Mouse (Mus musculus) adrenal gland (tissue): ENCODE data around the gene Wwox.

ENCODE experiments used
- intact Hi-C: fragments of 180-260 bp; cut with DNase I; formaldehyde crosslinking; loops from one replicate; pipeline ENCODE4 v1.15.1; 2025

Gene Wwox

DNA sequence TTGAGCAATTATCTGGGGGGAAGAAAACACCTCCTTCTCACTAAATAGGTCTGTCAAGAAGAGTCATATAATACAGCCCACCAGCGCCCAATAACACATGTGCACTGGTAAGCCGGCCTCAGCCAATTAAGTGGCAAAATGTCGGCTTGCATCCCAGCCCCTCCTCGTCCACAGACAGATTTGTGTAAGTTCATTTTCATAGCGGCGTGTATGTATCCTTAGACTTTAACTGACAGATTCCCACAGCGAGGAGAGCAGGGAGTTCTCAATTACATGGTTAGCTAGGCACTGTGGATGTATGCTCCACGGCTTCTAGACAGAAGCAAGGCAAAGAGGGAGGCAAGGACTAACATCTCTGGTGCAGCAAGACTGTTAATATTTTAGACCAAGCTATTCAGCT, 702.2 kb downstream of the Wwox start:
- intact Hi-C loops = no loop called here

DNA sequence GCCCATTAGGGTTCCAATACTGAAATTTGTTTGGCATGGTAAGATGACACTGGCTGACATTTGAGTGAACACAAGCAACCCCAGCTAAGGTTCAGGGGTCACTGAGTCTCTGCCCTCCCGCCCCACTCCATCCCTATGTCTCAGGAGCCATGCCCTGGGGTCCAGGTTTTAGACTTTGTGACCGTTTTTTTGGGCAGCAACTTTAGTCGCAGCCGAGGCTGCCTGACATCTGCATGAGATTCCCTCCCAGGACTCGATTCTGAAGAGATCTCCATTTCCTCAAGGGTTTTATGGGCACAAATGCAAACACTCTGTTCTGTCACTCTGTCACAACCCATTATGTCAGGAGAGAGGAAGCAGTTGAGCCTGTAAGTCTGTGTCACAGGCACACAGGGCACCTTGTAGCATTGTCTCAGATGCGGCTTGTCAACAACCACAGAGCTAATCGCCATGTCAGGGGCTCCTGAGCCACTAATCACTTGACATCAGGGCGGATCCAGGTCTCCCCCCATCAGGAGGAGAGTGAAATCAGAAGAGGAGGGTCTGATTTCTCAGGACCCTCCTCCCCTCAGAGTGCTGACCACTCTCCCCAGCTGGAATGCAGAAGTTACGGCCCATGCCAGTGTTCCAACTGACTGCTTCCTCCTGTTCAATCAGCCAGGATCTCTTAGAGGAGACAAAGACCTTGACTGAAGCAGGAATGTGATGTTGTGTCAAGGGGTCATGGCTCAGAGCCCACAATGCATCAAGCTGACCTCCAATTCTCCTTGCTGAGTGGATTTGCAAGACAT, 704.3 kb downstream of the Wwox start:
- intact Hi-C loops = no loop called here

DNA sequence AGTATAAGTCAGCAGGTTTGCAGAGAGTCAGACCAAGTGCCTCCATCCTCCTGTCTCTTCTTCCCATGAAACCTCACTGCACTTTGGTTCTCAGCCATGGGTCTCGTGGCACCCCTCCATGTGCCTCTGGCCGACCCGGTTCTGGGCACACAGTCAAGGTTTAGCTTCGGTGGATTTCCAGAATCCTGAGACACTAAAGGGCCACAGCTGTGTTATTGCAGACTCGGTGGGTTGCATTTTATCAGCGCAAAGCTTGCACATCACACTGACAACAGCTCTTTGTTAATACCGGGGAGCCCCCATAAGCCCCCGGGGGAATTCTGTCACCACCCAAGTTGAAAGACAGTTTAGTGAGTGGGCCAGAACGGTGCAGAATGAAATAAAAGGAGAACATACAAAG, 707.6 kb downstream of the Wwox start:
- intact Hi-C loops = no loop called here

DNA sequence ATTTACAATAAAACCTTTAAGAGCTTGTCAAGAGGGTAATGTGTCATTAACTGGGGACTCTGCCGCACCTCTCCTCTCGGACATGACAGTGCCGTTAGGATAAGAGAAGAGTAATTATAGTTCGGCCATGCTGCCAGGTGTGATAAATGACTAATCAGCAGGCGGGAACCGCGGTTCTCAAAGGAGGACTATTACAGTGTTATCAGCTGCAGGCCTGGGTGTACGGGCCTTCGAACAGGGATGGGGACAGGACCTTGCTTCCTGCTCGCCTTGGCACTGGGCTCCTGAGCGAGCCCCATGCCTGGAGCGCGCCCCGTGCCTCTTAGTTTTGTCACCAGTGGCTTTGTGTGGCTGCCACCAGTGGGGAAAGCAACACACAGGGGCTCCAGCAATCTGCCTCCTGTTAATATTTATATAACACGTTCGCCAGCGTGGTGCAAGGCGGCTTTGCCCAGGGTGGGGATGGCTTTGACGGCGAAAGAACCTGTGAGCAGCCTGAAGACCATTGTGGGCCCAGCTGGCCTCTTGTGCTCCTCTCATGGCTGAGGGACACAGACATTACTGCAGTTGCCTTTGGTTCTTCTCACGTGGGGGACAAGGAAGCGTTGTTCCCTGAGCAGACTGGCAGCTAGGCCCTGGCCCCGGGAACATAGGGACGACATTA, 711.1 kb downstream of the Wwox start:
- intact Hi-C loops = no loop called here

DNA sequence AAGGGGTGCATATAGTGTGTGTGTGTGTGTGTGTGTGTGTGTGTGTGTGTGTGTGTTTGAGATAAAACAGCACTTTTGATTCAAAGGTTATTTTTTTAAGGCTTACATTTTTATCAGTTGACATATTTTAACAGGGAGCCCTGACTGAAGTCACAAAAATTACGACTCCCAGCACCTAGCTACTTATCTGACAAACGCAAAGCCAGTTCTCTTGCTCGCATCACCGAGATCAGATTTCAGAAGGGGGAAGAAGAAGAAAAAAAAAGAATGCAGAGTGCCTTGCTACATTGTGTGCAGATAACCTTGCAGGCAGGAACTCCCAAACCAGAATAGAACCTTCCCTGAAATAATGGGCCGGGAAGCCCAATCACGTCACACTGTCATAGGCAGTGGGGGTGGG, 712.0 kb downstream of the Wwox start:
- intact Hi-C loops = no loop called here

DNA sequence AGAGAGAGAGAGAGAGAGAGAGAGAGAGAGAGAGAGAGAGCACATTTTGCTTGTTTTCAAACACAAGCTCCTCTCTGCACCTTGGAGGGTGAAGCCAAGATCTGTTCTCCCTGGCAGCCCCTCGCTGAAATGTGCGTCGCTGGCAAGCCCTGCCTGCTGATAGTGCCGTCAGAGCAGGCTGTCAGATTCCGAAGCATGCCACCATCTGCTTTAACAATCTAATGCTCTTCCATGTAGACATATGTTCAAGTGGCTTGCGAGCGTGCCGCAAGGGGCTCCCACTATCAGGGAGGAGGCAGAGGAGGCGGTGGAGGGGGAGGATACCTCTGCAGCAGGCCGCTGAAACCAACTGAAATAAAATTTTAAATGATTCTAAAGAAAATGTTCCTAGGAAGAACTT, 714.6 kb downstream of the Wwox start:
- intact Hi-C loops = no loop called here

DNA sequence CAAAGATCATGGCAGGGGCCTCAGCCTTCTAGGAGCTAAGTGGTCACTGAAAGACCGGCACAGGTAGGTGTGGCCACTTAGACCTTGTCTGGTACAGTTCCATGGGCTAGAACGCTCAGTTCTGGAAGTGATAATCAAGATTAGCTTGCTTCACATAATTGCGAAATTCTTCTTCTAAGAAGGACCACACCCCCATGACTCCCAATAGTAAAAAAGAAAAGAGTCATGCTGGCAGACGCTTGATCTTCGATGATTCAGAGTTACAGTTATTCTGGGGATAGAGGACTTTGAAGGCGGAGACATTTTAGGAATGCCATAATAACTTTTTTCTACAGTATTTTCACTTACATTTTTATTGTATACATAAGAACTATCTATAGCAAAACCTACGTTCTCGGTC, 716.7 kb downstream of the Wwox start:
- intact Hi-C loops = no loop called here

DNA sequence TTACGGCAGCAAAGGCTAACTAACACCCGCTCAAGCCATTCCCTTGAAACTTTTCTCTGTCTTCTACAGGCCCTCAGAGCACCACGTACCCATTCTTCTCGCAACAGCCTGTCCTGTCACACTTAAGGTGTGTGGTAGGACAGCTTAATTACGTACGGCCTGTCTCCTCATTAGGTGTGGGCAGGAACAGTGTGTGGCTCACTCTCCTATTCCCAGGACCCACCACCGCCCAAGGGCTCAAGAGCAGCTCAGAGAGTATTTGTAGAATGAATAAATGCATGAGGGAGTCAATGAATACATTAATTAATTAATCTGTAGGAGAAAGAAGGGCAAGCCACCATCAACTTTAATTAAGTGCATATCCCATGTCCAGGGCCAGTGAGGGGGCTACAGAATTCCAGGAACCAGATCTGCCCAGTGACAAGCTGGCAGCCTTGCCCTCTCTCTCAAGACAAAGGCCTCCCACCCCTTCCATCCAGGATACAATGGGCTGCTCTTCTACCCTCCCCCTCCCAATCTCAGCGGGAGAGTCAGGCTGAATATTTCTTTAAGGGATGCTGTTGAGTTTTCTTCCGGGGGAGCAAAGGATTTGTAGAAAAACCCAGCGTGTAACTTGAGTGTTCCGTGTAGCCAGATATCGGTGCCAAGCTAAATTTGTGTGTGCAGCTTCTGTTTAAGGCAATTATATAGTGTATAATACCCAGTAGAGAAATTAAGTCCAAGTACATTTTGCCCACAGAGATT, 718.7 kb downstream of the Wwox start:
- intact Hi-C loops = no loop called here

DNA sequence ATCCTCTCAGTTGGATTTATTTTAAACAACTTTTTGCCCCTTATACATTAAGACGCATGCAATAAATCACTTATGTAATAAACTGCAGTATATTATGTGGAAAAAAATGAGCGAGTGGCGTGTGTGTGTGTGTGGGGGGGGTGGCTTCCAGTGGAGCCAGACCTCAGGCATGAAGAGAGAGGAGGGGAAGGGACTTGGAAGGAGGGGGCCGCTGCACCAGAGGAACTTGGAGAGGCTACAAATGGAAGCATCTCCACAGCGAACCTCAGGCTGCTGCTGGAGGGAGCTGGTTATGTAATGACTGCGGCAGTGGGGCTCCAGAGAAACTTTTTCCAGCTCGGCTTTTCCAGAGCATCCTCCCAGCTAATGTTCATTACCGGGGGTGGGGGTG, 719.3 kb downstream of the Wwox start:
- intact Hi-C loops = no loop called here

DNA sequence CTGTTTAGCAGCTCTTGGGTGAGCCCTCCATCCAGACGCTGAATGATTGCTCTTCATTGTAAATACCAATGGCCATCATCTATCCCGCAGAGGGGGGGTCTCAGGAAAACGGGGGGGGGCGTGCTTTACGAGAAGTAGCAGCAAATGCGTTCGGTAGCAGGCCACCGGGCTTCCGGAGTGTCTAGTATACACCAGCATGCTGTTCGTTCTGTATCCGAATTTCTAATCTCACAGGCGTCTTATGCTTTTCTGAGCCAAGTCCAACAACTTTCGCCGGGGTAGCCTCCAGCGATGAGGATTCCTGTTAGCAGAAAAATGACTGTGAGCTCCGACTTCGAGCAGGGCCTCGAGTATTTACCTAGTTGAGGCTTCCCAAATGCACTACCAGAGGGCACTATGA, 719.8 kb downstream of the Wwox start:
- intact Hi-C loops = no loop called here

DNA sequence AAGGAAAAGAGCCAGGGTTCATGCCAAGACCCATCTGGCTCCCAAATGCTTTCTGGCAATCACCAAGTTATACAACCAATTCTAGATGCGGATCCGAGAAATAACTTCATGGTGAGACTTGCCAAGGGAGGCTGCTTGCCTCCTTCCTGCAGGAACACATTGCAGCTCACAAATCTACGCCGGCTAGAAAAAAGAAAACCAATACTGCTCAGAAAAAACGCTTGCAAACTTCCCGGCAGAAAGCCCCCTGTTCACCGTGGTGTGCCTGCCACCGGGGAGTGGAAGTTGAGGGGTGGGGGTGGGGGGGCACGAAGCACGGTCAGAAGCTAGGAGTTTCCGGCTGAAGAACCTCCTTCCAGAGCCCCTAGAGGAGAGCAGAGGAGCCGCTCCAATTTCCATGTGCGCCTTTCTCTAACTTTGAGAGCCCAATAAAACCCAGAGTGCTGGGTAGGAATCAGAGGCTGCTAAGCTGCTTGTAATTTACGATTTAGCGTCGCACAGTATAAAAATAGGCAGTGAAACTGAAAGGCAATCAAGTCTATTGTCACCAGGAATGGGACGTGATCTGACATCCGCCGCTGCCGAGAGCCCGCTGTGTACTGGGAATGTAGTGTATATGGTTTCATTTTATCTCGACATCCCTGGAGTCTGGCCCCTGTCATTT, 720.4 kb downstream of the Wwox start:
- intact Hi-C loops = no loop called here

DNA sequence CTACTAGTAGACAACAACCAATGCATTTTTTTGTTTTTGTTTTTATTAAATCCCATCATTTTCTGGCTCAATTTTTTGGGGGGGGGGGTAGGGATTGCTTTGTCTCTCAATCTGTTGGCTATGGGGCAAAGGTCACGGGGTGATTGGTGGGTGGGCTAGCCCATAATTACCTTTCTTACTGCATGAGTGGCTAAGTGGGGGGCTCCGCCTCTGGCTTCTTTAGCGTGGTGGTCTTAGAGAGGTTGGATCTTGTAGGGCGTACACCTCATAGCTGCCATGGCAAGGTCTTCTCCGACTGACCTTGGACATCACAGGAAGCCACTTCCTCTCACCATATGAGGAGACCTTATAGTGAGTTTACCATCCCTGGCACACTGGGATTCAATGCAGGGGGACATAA, 721.0 kb downstream of the Wwox start:
- intact Hi-C loops = no loop called here

DNA sequence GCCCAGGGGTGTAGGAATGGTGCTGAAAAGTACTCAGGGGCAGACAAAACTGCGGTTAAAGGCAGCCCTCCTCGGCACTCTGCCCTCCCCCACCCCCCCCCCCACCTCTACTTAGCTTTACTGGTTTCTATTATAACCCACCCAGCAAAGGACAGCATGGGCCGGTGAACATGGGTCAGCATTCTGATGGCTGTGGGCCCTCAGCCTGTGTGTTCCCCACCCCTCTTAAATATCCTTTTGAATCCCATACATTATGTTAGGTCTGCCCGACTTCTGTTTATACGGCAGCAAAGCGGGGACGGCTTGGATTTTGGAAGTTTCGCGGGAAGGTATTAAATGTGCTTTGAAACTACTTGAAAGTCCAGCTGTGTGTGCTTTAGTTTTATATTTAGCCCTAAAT, 722.1 kb downstream of the Wwox start:
- intact Hi-C loops = no loop called here

DNA sequence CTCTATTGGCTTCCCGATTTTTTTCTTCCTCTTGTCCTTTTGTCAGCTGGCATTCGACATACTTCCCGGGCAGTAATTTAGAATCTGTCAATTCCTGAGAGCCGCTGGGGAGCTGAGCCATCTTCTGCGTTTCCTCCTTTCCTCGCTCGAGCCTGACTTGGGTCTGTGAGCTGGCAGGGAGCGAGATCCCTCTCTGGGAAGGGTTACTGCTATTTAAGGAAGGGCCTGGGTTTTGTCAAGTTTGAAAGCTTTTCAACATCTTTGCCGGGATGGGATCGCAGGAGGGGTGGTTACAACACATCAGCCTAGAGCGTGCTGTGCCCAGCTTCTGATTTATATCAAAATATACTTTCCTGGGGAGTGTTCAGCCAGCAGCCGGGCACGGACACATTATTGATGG, 725.4 kb downstream of the Wwox start:
- intact Hi-C loops = no loop called here

DNA sequence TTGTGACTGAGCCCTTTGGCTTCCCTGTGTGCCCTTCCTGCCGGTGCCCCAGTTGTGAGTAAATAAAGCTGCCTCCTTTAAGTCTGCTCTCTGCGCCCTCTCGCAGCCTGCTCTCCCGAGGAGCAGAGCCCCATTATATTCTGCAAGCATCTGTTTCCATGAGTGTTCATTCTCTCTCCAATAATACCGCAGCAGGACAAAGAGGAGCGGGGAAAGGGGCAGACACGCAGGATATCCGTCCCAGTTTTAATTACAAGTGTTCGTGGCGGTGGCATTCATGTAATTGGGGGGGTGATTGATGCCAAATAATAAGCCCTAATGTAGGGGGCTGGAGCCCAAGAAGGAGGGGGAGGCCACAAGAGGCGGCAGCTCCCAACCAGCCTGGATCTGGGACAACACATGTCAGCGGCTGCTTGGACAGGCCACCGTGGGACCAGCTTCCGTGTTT, 734.2 kb downstream of the Wwox start:
- intact Hi-C loops = no loop called here

DNA sequence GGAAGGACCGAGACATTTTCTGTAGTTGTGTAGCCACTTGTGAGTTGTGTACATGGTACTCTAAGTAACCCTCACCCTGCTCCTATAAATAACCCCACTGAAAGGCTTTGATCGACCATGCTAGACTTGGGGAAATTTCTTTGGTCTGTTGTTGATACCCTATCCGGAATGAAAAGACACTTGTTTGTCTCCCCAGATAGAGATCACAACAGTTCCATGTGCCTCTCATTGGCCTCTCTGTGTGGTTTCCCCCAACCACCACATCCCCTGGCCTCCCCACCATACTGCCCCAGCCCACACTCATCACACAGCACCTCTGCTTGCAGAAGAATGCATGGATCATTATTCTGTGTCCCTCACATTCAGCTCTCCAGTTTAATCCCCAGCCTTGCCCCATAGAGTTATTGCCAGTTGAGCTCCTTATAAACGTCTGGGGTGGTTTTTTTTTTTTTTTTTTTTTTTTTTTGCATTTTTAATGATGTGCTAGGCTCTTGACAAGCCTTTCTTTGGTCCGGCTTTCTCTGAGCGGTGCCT, 746.0 kb downstream of the Wwox start:
- intact Hi-C loops = no loop called here

DNA sequence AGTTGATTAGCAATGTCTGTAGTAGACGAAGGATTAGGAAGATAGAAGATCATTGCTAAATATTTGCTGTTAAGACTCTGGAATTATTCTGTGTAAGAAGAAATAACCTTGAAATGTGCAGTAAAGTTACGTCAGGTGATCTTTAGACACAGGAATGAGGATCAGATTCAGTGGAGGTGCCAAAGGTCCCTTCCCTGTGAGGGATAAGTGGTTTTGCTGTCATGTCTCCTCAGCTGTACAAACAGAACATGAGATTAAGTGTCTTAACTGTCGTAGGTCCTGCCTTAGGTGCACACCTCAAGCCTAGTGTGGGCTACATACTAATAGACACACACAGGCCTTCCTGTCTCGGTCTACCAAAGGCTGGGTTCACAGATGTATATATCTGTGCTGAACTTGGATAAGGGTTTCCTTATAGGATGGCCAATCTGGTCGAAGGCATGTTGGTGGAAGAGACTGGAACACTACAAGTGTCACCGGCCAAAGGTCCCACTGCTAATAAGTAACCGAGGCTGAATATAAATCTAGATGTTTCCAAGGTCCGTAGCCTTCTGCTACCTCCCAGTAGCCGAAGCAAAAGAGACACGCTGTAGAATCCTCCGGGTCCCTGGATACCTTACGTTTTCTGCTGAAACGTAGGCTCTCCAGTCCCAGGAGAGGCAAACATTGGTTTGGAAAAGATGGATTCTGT, 746.8 kb downstream of the Wwox start:
- intact Hi-C loops = no loop called here

DNA sequence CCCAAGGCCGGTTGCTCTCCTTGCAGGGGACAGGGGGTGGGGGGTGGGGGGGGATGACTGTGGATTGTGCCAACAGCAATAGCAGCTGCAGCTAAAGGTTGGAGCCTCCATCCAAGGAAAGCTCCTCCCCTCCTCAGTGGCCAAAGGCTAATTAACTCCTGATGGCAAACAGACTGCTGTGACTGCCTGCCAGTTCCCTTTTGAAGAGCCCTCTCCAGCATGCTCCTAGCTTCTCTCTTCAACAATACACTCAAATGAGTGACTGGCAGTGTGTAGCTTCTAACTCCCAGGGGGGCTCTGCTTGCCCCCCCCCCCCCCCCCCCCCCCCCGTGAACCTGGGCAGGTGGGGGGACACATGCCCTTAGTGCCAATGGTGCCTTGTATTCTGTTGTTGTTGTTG, 747.4 kb downstream of the Wwox start:
- intact Hi-C loops = no loop called here

DNA sequence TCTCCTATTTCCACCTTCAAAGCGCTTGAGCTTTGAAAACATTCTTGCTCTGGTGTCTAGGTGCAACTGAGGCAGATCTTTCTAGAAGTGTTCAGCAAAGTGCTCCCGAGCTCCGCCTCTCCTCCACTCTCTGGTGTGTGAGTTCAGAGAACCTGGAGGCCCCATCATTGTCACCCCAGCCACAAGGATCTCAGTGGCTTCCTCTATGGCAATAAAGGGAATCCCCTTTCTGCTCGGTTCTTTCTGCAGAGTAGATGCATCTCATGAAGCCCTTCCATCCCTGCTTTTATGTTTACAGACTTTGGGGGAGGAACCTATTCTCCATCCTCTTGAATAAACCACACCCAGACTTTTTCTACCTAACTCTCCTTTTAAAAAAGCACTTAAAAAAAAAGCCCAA, 749.0 kb downstream of the Wwox start:
- intact Hi-C loops = no loop called here

DNA sequence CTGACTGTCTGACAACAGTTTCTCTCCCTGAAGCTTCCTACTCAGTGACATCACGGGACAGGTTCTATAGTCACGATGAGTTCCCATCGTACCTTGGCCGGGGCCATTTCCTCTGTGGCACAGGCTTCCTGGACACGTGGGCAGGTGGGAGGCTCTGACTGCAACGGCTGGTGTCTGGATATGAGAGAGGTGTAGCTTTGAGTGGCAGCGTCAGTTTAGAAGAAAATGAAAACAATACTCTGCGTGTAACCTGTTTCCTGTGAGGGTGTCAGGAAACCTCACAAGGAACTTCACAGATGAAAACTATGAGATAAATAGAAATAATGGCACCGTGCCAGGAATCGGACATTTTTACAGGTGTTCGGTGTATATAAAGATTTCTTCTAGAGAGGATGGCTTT, 750.4 kb downstream of the Wwox start:
- intact Hi-C loops = no loop called here

DNA sequence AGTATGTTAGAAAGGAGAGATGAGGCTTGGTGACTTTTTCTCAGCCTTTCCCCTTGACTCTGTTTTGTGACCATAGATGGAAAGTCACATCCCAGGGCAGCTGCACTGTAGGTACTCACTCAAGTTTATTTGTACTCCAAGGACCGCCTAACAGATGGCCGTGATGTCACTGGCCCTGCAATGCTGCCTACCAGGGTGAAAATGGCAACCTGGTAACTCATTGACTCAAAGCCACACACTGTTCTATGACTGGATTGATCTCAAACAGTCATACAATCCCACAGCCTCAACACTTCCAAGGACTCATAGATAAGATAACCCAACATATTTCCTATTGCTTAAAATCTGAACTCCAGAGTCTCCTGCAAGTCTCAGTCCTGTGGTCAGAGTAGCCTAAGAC, 754.3 kb downstream of the Wwox start:
- intact Hi-C loops = no loop called here
